Mouse (Mus musculus) limb, embryonic 13.5 days (tissue): ENCODE data around the gene Banp. TPM values are rescaled to one million over a fixed set of nuclear protein-coding genes. Genes with fewer than 3 reads are reported as not detected.

Source experiments
- ATAC-seq: fragments of 200-750 bp; cut with Nextera tagmentation; 2 replicates; pipeline ENCODE4 v1.8.0; 2017; ENCODE audit warnings: low read depth, moderate number of reproducible peaks, moderate TSS enrichment; ENCODE audit not compliant: low FRiP score
- H3K27ac ChIP-seq: fragments of 300-500 bp; sonication (generic); 2 replicates; pipeline ENCODE4 v1.5.1; 2015; ENCODE audit warnings: inconsistent platforms, mild to moderate bottlenecking, moderate library complexity
- H3K27me3 ChIP-seq: fragments of 300-500 bp; sonication (generic); 2 replicates; pipeline ENCODE4 v1.6.1; 2015; ENCODE audit warnings: mild to moderate bottlenecking, inconsistent platforms
- H3K36me3 ChIP-seq: fragments of 300-500 bp; sonication (generic); 2 replicates; pipeline ENCODE4 v1.6.1; 2015; ENCODE audit warnings: inconsistent platforms, mild to moderate bottlenecking, moderate library complexity
- H3K4me1 ChIP-seq: fragments of 300-500 bp; sonication (generic); 2 replicates; pipeline ENCODE4 v1.6.1; 2015; ENCODE audit warnings: inconsistent platforms
- H3K4me2 ChIP-seq: fragments of 300-500 bp; sonication (generic); replicated peaks from 2 replicates; pipeline ENCODE4 v1.6.1; 2015; ENCODE audit warnings: inconsistent platforms, mild to moderate bottlenecking, moderate library complexity
- H3K4me3 ChIP-seq: fragments of 300-500 bp; sonication (generic); 2 replicates; pipeline ENCODE4 v1.5.1; 2015; ENCODE audit warnings: moderate library complexity, mild to moderate bottlenecking, inconsistent platforms
- H3K9ac ChIP-seq: fragments of 300-500 bp; sonication (generic); 2 replicates; pipeline ENCODE4 v1.6.1; 2015; ENCODE audit warnings: mild to moderate bottlenecking, inconsistent platforms
- H3K9me3 ChIP-seq: fragments of 300-500 bp; sonication (generic); 2 replicates; pipeline ENCODE4 v1.6.1; 2016; ENCODE audit warnings: inconsistent platforms
- WGBS: fragments of 180-500 bp; shearing (Covaris S2); methylation state at CpG from one replicate; pipeline ENCODE4 v1.1.7; 2015; 5-methylcytosine and 5-hydroxymethylcytosine counted together
- microRNA-seq: library from miRNA; unstranded; fragments of <30 nt; microRNA quantifications from one replicate; pipeline ENCODE4, GENCODE M21; 2016
- polyA plus RNA-seq: library from polyadenylated mRNA; unstranded; fragments of >200 nt; fragmentation: Nextera tagmentation; extraction: Ambion mirVana; gene quantifications from 2 replicates; pipeline ENCODE4 v1.2.1, GENCODE M21; 2015

Gene Banp
- polyA plus RNA-seq, 1 experiment from 2014 or later = 53.6 TPM

DNA sequence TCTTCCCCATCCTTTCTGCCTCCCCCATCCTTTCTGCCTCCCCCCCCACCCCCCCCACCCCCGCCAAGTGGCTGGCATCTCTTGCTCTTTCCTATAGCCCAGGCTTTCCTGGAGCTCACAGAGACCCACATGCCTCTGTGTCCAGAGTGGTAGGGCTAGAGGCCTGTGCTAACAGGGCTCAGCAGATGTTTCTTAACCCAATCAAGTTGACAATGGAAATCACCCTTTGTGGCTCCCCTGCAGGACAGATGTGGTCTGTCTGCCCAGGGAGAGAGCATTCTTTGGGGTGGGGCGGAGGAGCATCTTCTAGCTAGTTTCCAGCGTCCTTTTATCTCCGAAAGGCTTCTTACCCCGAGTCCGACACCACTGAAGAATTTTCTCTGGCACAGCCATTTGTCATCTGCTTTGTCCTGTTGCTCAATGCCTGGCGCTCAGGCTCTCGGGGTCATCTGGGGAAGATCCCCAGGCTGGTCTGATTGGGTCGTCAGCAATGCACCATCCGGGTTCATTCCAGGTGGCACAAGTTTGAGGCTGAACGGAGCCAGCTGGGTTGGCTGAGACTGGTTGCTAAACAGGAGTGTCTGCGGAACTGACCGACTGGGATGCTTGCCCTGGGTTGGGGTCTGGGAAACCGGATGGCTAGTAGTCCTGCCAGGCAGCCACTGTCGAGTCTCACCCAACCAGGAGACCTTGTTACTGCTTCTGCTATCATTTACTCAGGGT is 118.4 kb downstream of the Banp start:
- ATAC-seq = no peak
- H3K4me3 ChIP-seq = no peak overlapping the region
- no peak overlapping the region for H3K27ac ChIP-seq
- H3K36me3 ChIP-seq = no peaks in the 10 kb centered on the region
- WGBS = 60% methylated on average over 15 of the region's 15 CpGs
- H3K4me2 ChIP-seq = no peak overlapping the region
- H3K9ac ChIP-seq = no peak overlapping the region
- H3K4me1 ChIP-seq = peaks cover 16% of the 10 kb centered on the region
- H3K9me3 ChIP-seq = no peaks in the 10 kb centered on the region
- H3K27me3 ChIP-seq = peaks cover 6% of the 10 kb centered on the region; the same call in 1 of the 2 replicates

DNA sequence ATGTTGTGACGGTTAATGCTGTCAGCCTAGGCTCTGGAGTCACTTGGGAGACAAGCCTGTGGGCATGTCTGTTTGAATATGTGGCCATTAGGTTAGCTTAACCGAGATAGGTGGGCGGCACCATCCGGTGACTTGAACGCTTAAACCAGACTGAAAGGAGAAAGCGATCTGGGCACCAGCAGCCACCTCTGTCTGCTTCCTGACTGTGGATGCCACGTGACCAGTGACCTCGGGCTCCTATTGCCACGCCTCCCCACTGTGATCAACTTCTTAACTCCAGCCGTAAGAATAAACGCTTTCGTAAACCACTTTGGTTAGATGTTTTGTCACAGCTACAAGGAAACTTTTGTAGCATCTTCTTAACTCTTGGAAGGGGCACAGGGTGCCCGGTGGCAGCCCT is 119.1 kb downstream of the Banp start:
- Histone ChIP-seq H3K4me2 (no peak overlapping the region), H3K4me1 (peaks cover 16% of the 10 kb centered on the region), H3K27ac (no peak overlapping the region), H3K4me3 (no peak overlapping the region), H3K27me3 (peaks cover 13% of the 10 kb centered on the region), H3K36me3 (no peaks in the 10 kb centered on the region), H3K9me3 (no peaks in the 10 kb centered on the region), H3K9ac (no peak overlapping the region)
- 78% methylated on average over 13 of the region's 13 CpGs for WGBS
- ATAC-seq = no peak

DNA sequence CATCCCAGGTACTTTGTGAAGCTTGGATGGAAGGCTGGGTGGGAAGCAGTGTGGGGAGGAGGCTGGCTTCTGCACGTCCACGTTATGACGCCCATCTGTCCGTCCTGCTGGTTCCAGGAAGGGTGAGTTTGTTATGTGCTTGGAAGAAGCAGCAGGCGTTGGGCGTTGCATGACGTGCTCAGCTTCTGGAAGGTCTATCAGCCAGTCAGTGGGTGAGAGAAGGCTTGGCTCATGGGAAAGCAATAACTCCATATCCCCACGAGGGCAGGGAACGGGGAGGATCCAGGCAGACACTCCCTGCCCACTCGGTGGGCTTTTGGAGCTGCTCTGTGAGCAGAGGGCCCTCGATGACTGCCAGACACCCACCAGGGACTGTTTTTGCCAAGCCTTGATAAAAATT is 119.7 kb downstream of the Banp start:
- Histone ChIP-seq H3K9ac (no peak overlapping the region), H3K36me3 (no peaks in the 10 kb centered on the region), H3K27ac (no peak overlapping the region), H3K4me1 (peaks cover 15% of the 10 kb centered on the region), H3K27me3 (peaks cover 18% of the 10 kb centered on the region), H3K4me2 (no peak overlapping the region), H3K9me3 (no peaks in the 10 kb centered on the region), H3K4me3 (no peak overlapping the region)
- no peak for ATAC-seq
- 80% methylated on average over 11 of the region's 11 CpGs for WGBS

DNA sequence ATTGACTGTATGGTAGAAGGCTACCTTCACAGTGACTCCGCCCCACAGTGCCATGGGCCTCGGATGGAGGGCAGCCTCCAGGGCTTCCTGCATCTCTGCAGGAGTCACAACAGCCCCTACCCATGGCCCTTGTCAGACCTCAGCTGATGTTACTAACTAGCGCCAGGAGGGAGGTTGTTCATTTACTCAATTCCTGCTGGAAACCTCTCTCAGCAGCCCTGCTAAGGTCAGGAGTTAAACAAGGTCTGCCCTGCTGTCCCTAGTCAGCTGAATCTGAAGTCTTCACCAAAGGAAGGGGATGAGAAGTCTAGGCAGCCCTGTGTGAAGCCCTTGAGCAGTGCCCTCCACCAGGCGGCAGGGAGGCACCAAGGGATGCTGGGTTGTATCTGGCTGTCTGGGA is 121.6 kb downstream of the Banp start:
- H3K4me2 ChIP-seq = no peak overlapping the region

DNA sequence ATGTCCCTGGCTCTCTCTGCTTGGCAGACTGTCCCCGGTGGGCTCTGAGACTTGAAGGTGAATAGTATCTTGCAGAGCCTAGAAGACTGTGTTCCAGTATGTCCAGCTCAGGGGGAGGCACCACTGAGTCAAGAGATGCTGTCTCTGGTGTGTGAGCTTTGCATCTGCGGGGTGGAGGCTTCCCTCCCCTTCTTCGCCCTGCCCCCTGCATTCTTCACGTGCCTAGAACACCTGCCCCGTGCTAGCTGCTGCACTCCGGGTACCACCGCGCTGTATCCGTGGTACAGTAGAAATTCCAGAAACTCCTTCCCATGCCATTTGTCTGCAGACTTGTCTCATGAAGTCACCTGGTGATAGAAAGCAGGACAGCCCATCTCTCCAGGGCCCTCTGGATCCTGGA is 124.4 kb downstream of the Banp start:
- 73% methylated on average over 9 of the region's 9 CpGs for WGBS
- Histone ChIP-seq H3K4me1 (peaks cover 15% of the 10 kb centered on the region; the same call in 1 of the 2 replicates), H3K9ac (no peak overlapping the region), H3K9me3 (no peaks in the 10 kb centered on the region), H3K27ac (no peak overlapping the region), H3K4me2 (no peak overlapping the region), H3K4me3 (no peak overlapping the region), H3K27me3 (peaks cover 57% of the 10 kb centered on the region), H3K36me3 (no peaks in the 10 kb centered on the region)
- ATAC-seq = no peak

More for the DNA sequence above, 121.6 kb downstream of the Banp start:
- no peaks in the 10 kb centered on the region for H3K9me3 ChIP-seq
- WGBS = 56% methylated on average over 4 of the region's 4 CpGs
- H3K27ac ChIP-seq = no peak overlapping the region
- H3K4me3 ChIP-seq = no peak overlapping the region
- H3K4me1 ChIP-seq = peaks cover 10% of the 10 kb centered on the region; the same call in 1 of the 2 replicates
- no peaks in the 10 kb centered on the region for H3K36me3 ChIP-seq
- no peak overlapping the region for H3K9ac ChIP-seq
- peaks cover 34% of the 10 kb centered on the region for H3K27me3 ChIP-seq
- ATAC-seq = no peak

DNA sequence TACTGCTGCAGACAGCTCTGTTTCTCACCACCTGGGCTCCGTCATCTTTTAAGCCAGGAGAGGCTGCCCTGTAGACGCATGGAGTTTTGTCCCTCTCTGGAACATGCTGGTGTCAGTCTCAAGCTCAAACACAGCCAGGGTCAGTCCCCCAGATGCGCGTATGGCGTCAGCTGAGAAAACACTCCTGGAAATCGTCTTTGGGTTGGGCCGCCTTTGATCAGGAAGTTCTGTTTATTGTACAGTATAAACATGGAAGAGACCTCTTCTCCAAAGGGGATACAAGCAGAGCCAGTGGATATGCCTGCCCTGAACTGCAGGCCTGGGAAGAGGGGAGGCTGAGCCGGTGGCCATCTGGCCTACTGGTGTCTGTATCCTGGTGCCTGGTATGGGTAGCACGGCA is 124.9 kb downstream of the Banp start:
- Histone ChIP-seq H3K9me3 (no peaks in the 10 kb centered on the region), H3K4me3 (no peak overlapping the region), H3K27ac (no peak overlapping the region; the same call in 1 of the 2 replicates), H3K9ac (no peak overlapping the region), H3K36me3 (no peaks in the 10 kb centered on the region), H3K27me3 (peaks cover 61% of the 10 kb centered on the region), H3K4me2 (no peak overlapping the region), H3K4me1 (peaks cover 19% of the 10 kb centered on the region; the same call in 1 of the 2 replicates)
- no peak for ATAC-seq
- WGBS = 45% methylated on average over 9 of the region's 9 CpGs

DNA sequence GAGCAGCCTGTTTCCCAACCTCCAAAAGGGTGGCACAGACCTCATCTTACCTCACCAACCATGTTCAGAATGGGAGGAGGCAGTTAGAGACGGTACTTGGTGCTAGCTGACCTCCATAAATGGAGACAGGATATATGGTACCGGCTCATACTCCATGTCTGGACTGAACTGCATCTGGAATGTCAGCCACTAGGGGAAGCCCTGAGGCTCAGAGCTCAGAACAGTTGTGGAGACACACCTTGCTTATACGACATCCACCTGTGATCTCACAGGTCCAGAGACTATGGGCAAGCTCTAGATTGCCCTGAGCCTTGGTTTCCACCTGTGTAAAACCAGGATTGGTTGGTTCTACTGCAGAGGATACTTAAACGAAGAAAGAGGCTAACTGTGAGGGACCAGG is 125.4 kb downstream of the Banp start:
- Histone ChIP-seq H3K4me1 (peaks cover 24% of the 10 kb centered on the region), H3K9ac (no peak overlapping the region), H3K27me3 (peaks cover 65% of the 10 kb centered on the region), H3K9me3 (no peaks in the 10 kb centered on the region), H3K4me3 (no peak overlapping the region), H3K36me3 (no peaks in the 10 kb centered on the region), H3K4me2 (no peak overlapping the region), H3K27ac (no peak overlapping the region)
- 69% methylated on average over 4 of the region's 4 CpGs for WGBS
- ATAC-seq = no peak

DNA sequence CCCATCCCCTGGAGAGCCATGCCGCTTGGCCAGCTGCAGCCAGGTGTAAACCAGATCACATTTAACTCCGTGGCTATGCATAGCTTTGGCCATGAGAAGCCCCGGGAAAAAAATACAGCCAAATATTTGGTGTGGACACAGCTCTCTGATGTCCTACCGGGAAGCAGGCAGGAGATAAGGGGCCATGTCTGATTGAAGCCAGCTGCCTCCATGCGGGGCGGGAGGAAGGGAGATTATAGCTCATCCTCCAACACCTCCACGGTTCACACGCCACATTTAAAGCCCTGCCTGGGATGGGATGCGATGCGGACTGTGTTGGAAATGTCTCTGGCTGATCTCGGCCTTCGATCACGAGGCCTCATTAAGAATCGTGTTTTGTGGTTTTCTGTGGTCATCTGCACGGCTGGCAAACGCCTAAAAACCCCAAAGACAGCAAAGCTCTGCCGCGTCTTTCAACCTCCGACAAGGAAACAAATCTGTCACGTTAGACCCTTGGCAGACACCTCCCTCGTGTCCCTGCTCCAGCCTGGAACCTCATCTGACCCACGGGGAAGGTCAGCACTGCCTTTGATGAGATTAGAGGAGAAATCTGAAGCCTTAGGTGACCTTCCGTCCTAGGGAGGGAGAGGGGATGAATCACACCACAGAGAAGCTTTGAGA is 126.8 kb downstream of the Banp start:
- no peaks in the 10 kb centered on the region for H3K9me3 ChIP-seq
- H3K4me3 ChIP-seq = no peak overlapping the region
- no peak overlapping the region for H3K27ac ChIP-seq
- H3K4me1 ChIP-seq = peaks cover 35% of the 10 kb centered on the region
- ATAC-seq = no peak
- no peaks in the 10 kb centered on the region for H3K36me3 ChIP-seq
- WGBS = 18% methylated on average over 23 of the region's 23 CpGs
- H3K9ac ChIP-seq = no peak overlapping the region
- 0 out of 2 replicates have a peak overlapping the region, but pooled peaks have one; percentile 1 for H3K4me2 ChIP-seq
- peaks cover 65% of the 10 kb centered on the region for H3K27me3 ChIP-seq

DNA sequence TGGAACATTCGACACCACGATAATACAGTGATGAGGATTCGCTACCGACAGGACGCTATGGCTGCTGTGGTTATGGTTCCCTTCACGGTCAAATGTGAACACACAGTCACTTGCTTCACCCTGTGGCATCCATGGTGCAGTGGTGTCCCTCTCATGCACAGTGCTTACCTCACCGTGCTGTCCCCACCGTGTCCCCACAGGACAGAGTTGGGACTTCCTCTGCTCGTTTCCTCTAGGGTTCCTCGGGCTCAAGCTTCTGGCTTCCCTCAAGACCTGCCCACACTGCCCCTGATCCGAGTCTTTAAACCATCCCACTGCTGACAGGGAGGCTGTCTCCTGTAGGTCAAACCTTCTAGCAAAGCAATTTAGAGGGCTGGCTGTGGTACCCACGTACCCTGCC is 128.8 kb downstream of the Banp start:
- Histone ChIP-seq H3K4me2 (no peak overlapping the region), H3K9me3 (no peaks in the 10 kb centered on the region), H3K36me3 (no peaks in the 10 kb centered on the region), H3K27me3 (peaks cover 59% of the 10 kb centered on the region), H3K4me3 (no peak overlapping the region), H3K9ac (no peak overlapping the region), H3K27ac (no peak overlapping the region), H3K4me1 (peaks cover 35% of the 10 kb centered on the region)
- 80% methylated on average over 12 of the region's 12 CpGs for WGBS
- no peak for ATAC-seq

Small RNA genes within 50 kb of the gene (microRNA-seq; reads per million reads assigned to microRNA genes)
- gene Mir7237 = not detected

Other genes with a start within 250 kb of the Banp start
- 0.81 and 1.0 TPM in 2 replicates for gene Jph3, start 220.1 kb upstream of the Banp start, polyA plus RNA-seq
- gene Klhdc4, start 120.2 kb upstream of the Banp start, polyA plus RNA-seq = 40.9 and 41.3 TPM in 2 replicates
- gene Slc7a5, start 42.1 kb upstream of the Banp start, polyA plus RNA-seq = 14.2 TPM in 2 replicates
- gene Car5a, start 4.8 kb upstream of the Banp start, polyA plus RNA-seq = not detected in 2 replicates